Mouse (Mus musculus) lung, adult 2 months (tissue): ENCODE measurements around the gene G3bp2.

Experiments
- CTCF ChIP-seq: fragments of 200-500 bp; IDR thresholded peaks from 2 replicates; pipeline ENCODE4 v1.5.1; 2011; ENCODE audit warnings: mild to moderate bottlenecking, low read length, control low read depth; ENCODE audit not compliant: insufficient read depth
- POLR2A ChIP-seq: fragments of 200-500 bp; IDR thresholded peaks from 2 replicates; pipeline ENCODE4 v1.6.1; 2011; ENCODE audit warnings: low read depth, mild to moderate bottlenecking, control low read depth, low read length, borderline replicate concordance; ENCODE audit errors: extremely low read depth

- TF ChIP-seq CTCF (no peak), POLR2A (no peak)
These were observed 27.4 kb upstream of the G3bp2 start for GRCm38 (mm10) chr5:92110818-92111355.
